Mouse (Mus musculus) right cerebral cortex, adult 18-20 months (tissue): ENCODE measurements around the gene Trap1.
A peak's percentile ranks its signal among the peaks of the same experiment; 100 is the strongest.
"Not testable (repeated sequence)": the region's sequence is repeated elsewhere in the genome, so short reads cannot be mapped to it uniquely, and the experiment has no call there.

Experiments
- DNase-seq: peaks from one replicate; pipeline ENCODE4 v3.0.0; 2022; ENCODE audit warnings: mixed read lengths

Trap1 gene

DNA sequence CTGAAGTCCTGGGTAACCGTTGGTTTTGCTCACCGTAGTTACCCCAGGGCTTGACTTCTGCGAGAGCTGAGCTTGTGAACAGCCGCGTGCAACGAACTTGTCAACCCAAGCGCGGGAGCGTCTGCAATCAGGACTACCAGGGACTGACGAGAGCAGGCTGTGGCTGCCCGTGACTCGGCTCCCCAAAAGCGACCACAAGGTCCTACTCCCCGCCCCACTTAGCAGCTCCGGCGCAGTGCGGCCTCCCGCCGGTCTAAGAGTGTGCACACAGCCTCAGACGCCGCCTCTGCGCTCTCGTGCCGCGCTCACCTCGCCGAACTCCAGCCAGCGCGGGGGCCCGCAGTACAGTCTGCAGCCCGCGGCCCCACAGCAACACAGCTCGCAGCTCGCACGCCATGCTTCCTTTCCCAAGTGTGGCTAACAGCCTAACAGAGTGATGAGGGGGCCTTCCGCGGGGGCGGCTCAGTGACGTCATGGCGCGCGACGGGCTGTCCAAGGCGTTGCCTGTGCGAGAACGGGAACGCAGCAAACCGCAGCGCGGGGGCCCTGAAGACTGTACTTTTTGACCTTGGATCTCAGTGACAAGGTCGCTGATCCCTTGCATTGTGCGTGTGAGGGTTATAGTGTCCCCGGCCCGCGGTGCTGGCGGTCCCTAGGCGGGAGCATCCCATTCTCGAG is at the start of gene Trap1:
Trap1 (minus strand) TSS at position 444 of the 678 bp plus-strand sequence.
- DNase-seq: peak; percentile 93

DNA sequence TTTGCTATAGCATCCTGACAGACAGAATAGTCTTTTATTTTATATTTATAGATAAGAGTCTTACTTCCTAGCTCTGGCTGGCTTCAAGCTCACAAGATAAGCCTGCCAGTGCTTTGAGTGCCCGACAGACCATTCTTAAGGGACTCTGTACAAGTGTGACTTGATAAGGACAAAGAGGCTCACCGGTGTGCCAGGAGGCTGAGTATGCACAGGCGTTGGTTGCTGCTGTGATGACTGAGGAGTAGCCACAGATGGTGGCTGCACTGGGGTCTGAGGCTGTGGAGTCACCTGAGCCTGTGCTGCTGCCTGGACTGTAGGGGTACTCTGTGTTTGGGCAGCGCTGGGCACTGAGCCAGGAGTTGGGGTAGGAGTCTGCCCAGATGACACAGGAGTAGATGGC is 39.4 kb upstream of the Trap1 start:
- no peak for DNase-seq

DNA sequence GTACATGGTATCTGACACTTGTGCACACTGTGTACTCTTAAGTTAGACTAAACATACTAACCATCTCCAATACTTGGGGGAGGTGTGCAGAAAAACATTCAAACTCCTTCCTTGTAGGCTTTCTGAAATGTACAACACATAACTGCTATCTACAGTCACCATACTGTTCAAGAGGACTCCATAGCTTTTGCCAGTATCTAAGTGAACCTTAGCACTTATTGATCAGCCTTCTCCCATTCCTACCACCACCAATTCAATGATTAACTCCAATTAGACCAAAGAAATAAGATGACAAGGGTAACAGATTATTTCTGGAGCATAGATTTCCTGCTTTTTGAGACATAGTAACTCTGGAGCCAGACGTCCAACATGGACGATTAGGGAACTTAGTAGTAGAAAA is 22.7 kb upstream of the Trap1 start:
- no peak for DNase-seq

DNA sequence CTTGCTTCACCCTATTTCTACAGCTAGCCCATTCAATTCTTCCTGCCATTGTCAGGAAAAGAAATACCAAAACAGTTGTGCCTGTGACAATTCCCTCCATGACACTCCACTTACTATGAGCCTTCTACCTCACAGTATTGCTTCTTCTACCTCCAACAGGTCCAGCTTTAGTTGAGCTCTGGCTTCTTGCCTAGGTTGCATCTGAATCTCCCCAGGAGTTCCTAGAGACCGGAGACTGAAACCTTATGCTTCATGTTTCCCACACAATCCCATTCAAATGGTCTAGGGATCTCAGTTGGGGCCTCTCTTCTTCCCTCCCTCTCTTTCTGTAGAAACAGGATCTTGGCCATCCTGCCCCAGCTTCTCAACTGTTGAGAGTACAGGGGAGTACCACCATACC is 19.9 kb upstream of the Trap1 start:
- DNase-seq: no peak

DNA sequence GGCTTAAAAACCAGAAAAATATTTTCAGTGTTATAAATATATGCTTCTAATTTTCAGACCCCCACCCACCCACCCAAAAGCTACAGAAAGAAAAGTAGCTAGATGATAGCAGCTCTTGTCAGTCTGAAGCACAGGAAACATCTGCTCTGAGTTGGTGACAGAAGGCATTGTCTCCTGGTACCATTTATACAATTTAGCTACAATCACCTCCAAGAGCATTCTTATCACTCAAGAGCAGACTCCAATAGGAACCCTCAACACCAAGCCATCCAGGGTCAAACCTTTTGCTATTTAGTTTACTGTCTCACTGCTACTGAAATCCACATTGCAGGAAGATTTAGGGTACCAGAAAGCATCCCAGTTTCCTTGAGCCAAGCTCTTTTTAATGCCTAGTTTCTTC is 19.3 kb upstream of the Trap1 start:
- DNase-seq: no peak

- peak; percentile 11 for DNase-seq
Observed at GRCm38 (mm10) chr16:4096141-4096540, 18.5 kb upstream of the Trap1 start.

DNA sequence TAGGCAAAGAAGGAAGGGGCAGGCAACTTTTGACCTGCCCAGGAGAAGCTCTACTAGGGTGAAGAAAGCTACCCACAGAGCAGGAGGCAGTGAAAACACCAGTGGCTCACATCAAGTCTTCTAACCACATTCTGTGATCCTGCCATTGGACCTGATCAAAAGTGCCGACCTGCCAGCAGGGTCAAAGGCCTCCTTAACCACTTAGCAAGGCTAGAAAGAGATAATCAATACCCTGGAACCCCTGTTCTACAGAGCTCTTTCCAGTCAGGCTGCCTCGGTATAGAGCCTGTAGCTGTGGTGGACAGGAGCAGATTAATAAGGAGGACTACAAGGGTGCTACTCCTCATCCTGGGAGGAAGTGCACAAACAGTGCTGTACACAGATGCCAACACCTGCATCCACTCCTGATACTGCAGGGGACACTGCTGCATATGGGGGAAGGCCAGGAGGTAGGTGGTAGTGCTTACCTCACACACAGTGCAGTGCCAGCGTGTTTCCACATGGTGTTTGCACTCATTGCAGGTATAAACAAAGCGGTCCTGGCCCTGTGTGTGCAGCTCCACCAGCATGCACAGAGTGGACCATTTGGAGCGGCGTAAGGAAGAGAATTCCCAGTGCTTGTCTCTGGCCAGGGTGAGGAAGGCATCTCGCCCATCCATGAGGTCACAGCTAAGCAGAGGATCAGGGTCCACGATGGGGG is 9.7 kb upstream of the Trap1 start:
- no peak for DNase-seq

- no peak for DNase-seq
Observed at GRCm38 (mm10) chr16:4085851-4086387, 8.3 kb upstream of the Trap1 start.

DNA sequence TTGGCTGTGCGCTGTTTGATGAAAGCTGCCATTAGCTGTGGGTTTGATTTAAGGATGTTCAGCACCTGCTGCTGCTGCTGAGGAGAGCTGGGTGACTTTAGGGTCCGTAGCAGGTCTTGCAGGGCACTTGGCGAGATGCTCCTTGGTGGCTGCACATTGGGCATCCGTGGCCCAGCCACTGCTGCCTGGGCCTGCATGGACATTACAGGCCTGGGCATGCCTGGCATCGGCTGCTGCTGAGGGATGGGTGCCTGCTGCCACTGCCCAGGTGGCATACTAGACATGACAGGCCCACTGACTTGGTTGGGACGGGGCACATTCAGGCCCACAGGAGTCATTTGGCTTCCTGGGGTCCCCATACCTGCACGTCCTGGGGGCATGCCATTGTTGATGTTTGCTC is 7.4 kb upstream of the Trap1 start:
- DNase-seq: no peak

DNA sequence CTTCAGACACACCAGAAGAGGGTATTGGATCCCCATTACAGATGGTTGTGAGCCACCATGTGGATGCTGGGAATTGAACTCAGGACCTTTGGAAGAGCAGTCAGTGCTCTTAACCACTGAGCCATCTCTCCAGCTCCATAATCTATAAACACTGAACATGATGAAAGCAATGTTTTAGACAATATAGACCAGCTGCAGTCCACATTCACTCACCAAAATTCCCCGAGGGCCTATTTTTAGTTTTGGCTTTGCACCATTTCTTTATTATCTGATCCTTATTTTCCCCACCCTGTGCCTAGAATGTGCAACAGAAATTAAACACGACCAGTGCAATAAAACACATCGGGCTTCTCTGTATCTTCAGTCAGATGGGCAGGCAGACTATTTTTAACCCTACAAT is 2.8 kb upstream of the Trap1 start:
- not testable (repeated sequence) for DNase-seq

- DNase-seq: no peak
Observed at GRCm38 (mm10) chr16:4079656-4080055, 2.0 kb upstream of the Trap1 start.

DNA sequence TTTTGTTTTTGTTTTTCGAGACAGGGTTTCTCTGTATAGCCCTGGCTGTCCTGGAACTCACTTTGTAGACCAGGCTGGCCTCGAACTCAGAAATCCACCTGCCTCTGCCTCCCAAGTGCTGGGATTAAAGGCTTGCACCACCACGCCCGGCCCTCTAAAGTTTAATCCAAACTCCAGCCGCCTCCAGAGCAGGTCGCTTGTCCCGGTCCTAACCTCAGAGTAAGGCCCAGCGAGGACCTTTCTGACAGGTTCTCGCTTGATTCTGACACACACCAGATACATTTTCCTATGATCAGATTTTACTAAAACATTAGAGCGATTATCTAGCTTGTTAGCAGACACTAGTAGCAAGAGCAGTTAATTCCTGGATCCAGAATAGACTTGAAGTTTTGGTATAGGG is 675 bp upstream of the Trap1 start:
- DNase-seq: not testable (repeated sequence)

DNA sequence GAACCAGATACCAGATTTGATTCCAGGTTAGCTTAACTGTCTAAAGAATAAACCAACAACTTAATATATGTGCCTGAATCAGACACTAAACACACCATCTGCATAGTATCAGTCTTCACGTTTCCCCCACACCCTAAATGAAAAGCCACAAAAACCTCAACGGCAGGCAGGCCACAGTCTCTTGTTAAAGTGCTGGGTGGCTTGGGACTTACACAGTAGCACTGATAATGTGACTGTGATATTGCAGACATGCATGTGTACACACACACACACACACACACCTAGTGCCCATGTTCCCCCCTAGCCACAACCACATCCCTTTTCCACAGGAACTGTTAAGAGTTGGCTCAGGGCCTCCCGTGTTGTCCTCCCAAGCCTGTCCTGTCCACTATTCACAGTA is 2.8 kb downstream of the Trap1 start:
- no peak for DNase-seq

DNA sequence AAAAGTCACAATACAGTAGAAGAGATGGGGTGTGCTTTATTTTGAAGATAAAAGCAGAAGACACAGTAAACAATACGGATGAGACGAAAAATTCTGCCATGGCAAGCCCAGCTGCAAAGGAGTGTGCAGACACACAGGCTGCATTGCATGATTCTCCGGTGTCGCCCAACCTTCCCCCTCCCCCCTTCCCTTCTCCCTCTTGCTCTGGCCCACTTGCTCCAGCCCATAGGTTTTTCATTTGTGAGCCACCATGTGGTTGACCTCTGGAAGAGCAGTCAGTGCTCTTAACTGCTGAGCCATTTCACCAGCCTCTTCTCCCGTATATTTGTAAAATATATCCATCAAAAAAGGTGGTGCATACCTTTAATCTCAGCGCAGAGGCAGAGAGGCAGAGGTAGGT is 3.3 kb downstream of the Trap1 start:
- DNase-seq: no peak

- no peak for DNase-seq
Observed at GRCm38 (mm10) chr16:4068588-4068987, 9.0 kb downstream of the Trap1 start.

- DNase-seq: no peak
Observed at GRCm38 (mm10) chr16:4064945-4065344, 12.7 kb downstream of the Trap1 start.

- no peak for DNase-seq
Observed at GRCm38 (mm10) chr16:4053811-4054210, 23.8 kb downstream of the Trap1 start.

DNA sequence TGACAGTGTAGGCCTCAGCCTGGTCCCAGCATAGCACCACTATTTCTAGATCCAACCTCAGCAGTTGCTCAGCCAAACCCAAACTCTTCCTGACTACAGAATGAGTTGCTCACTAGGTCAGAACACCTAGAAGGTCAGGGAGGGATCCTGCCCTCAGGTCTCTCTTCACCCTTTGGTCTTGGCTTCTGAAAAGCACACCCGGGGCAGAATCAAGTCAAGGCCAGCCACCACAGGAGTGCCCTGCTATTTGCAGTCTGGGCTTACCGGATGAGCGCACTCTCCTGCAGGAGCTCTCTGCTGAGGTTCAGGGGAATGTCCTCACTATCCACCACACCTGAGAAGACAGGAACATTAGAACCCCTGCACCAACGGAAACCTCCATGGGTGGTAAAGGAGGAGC is 25.0 kb downstream of the Trap1 start:
- no peak for DNase-seq

- DNase-seq: no peak
Observed at GRCm38 (mm10) chr16:4045524-4045923, 32.1 kb downstream of the Trap1 start.

DNA sequence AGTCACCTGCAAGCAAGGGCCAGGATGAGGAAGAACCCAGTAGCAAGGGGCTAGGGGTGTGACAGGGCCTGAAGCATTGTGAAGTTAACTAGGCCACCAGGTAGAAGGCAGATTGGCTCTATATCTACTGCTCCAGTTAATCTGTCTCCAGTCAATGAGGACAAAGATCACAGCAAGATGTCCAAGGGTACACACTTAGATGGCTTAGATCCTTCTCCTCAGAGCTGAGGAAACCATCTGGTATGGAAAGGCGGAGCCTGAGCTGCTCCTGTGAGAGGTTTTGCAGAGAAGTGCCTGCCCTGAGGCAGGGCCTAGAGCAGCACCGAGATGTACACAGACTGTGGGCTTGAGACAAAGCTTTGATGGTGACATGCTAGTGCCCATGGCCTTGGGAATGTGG is 33.5 kb downstream of the Trap1 start:
- no peak for DNase-seq

- no peak for DNase-seq
Observed at GRCm38 (mm10) chr16:4041646-4042045, 36.0 kb downstream of the Trap1 start.

- no peak for DNase-seq
Observed at GRCm38 (mm10) chr16:4040206-4040605, 37.4 kb downstream of the Trap1 start.

DNA sequence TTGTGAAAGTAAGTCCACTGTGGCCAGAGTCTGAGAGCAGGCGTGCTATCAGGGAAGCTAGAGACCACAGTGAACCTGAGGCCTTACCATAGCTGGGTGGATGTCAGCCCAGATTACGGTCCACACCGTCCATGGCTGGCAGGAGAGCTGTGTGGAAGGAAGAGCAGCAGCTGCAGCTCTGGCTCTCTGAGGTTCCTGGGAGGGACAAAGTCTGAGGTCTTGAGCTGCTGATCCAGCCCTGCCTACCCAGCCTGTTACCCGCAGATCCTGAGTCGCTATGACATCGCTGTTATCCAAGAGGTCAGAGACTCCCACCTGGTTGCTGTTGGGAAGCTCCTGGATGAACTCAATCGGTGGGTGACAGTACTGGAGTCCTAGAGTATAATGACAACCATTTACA is 39.9 kb downstream of the Trap1 start:
- no peak for DNase-seq

DNA sequence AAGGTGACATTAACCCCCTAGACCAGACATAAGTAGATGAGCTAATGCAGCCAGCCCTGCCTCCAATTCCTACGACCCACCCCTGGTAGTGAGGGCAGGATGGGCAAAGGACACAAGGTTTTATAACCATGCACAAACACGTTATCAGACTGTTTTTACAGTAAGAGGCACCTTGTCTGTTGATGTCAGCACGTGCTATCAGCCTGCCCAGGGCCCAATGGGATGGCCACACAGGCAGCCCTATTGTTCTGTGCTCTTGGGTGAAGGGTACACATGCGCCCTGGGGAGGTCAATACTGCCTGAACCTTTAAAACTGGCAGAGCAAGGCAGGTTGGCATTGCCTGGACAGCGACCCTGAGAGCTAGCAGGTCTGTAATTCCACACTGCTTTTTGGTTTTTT is 40.8 kb downstream of the Trap1 start, which contains the start of gene Dnase1:
Dnase1 (plus strand) TSS at position 136 of the 400 bp plus-strand sequence.
- DNase-seq: no peak
